Mouse (Mus musculus) heart, postnatal 25 days (tissue): ENCODE data around the gene Mrpl10. TPM values are rescaled to one million over a fixed set of nuclear protein-coding genes. Genes with fewer than 3 reads are reported as not detected.
A peak's percentile ranks its signal among the peaks of the same experiment; 100 is the strongest.

Experiments used
- DNase-seq: peaks from one replicate; pipeline ENCODE4 v3.0.0; 2022; ENCODE audit warnings: low spot score
- intact Hi-C: fragments of 180-260 bp; cut with DNase I; formaldehyde crosslinking; loops from one replicate; pipeline ENCODE4 v1.15.1; 2025
- total RNA-seq, 2 experiments: library from RNA; stranded (reverse); gene quantifications; 2 replicates each; pipeline ENCODE4 v1.2.3; 2021

Gene Mrpl10
- total RNA-seq, 2 experiments from 2014 or later: 81.0 to 85.2 TPM

- intact Hi-C loops: loop anchor here (5.0 kb wide), 1 partner anchor 158 kb away; no protein-coding TSS in a partner anchor
- no peak for DNase-seq
Measured at GRCm38 (mm10) chr11:97024977-97025376, 16.4 kb upstream of the Mrpl10 start.

GRCm38 (mm10) chr11:97025721-97026344 lies 15.5 kb upstream of the Mrpl10 start:
- intact Hi-C loops: no loop called here
- DNase-seq: peak; percentile 64

GRCm38 (mm10) chr11:97029686-97030417 lies 11.5 kb upstream of the Mrpl10 start, which contains the start of gene Scrn2:
Scrn2 (plus strand) TSS chr11:97029938.
- peak; percentile 67 for DNase-seq
- intact Hi-C loops: loop anchor here (2.0 kb wide), 1 partner anchor 111 kb away; no protein-coding TSS in a partner anchor

DNA sequence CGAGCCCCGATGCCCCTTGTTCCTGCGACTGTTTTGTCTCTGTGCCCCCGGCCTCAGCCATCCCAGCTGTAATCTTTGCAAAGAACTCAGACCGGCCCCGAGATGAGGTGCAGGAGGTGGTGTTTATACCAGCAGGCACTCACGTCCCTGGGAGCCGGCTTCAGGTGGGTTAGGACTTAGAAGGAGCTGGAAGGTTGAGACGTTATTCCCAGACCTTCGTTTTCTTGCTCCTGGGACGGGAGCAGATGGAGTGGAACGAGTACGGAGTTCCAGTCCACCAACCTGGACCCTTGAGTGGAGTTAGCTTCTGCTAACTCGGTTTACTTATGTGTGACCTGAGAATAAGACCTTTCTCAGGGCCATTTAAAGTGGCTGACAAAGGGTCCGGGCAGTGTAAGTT lies 10.9 kb upstream of the Mrpl10 start:
- DNase-seq: no peak
- intact Hi-C loops: no loop called here

DNA sequence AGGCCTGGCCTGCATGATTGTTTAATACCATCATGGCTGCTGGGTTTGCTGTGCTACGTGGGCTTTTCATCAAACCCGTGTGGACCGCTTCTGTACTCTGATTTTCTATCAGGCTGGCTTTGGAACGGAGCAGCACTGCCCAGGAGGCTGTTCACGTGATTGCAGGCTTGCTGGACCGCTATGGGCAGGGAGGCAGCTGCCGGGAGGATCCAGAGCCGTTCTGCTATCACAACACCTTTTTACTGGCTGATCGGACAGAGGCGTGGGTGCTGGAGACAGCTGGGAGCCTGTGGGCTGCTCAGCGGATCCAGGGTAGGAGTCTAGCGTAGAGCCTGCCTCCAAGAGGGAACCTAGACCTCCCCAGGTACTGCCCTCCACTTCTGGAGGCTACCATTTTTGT lies 9.4 kb upstream of the Mrpl10 start:
- intact Hi-C loops: no loop called here
- no peak for DNase-seq

DNA sequence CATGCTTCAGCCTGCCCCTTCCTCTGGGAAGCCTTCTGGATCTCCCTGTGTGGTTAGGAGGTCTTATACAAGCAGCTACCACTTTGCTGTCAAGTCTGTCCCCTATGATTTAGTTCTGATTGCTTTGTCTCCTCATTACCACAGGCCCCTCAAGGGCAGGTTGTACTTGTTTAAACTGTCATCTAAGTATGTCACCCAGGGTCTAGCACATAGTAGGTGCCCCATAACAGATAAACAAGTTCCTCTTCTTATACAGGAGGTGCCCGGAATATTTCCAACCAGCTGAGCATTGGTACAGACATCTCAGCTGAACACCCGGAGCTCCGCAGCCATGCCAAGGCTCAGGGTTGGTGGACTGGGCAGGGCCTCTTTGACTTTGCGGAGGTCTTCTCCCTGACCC lies 8.9 kb upstream of the Mrpl10 start:
- DNase-seq: no peak
- intact Hi-C loops: no loop called here

DNA sequence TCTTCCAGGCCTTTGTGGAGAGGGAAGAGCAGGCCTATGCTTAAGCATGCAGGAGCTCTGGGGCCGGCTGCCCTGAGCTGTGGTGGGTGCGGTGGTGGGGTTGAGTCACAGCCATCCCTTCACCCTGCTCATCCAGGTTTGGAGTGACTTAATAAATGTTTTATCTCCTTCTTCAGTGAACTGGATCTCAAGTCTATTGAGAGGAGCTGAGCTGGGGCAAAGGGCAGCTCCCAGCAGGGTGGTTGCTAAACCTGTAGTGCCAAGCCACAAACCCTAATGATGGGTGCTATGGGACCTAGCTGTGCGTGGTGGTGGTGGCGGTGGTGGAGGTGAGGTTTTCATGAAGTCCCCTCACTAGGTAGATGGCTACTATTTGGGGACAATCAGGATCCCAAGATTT lies 7.6 kb upstream of the Mrpl10 start:
- intact Hi-C loops: no loop called here
- no peak for DNase-seq

GRCm38 (mm10) chr11:97036141-97036540 lies 5.2 kb upstream of the Mrpl10 start:
- intact Hi-C loops: no loop called here
- DNase-seq: no peak

DNA sequence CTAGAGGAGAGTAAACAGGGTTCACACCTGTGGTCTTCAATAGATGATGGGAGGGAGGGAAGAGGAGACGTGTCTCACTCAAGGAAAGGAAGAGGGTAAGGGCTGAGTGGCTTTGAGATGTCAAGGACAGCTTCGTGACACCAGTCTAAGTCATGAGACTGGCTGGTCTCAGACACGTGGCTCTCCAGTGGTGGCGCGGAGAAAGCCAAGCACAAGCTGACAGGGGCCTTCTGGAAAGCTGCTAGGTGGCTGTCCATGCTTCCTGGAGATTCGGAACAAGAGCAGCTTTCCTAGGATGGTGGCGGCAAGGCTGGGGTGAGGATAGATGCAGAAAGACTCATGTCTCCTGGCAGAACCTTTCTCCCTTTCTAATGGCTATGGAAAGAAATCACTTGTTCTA lies 2.5 kb upstream of the Mrpl10 start:
- intact Hi-C loops: no loop called here
- DNase-seq: no peak

DNA sequence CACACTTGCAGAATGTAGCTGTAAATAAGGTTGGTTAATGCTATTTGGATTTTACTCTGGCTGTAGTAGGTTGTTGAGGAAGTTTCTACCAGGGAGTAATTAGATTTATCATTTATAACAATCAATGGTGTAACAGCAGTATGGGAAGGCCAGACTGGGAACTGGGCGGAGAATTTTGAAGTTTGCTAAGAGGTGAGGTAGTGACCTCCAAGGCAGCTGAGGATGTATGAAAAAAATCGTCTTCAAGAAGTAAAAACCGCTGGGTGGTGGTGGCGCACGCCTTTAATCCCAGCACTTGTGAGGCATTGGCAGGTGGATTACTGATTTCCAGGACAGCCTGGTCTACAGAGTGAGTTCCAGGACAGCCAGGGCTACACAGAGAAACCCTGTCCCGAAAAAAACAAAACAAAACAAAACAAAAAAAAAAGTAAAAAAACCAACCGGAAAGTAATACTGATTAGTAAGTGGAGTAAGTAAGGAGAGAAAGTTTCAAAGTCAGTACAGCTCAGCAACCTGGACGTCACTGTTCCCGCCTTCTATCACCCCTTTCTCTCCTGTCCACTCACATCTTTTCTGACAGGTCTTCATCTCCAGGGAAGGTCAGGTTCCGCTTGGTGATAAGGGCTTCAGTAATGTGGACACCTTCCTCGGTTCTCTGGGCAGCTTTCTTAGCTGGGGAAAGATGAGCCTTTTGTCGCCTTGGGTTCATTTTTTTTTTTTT lies 899 bp upstream of the Mrpl10 start:
- no peak for DNase-seq
- intact Hi-C loops: no loop called here

DNA sequence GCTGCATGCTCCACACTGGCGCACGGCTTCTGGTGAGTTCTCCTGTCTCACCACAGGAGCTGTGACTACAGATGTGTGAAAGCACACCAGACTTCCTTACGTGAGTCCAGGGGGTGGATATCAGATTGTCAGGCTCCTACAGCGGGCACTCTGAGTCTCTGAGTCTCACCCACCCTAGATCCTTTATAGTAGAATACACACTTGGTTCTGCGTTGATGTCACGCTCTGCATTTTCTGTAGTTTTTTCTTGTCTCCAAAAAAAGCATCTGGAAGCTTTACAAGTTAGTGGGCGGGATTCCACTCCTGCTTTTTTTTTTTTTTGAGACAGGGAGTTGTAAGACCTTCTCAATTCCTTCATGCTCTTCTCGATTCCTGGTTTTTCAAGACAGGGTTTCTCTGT lies 3.5 kb downstream of the Mrpl10 start:
- no peak for DNase-seq
- intact Hi-C loops: no loop called here

DNA sequence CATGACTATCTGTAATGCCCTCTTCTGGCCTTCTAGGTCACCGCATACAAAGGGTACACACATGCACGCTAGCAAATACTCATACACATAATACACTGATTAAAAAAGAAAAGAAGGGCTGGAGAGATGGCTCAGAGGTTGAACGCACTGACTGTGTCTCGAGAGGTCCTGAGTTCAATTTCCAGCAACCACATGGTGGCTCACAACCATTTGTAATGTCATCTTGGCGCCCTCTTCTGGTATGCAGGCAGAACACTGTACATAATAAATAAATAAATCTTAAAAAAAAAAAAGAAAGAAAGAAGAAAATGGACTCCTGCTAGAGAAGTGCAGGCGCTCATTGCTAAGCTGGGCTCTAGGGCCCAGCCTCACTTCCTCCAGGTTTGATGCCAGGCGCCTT lies 4.5 kb downstream of the Mrpl10 start:
- no peak for DNase-seq
- intact Hi-C loops: no loop called here

DNA sequence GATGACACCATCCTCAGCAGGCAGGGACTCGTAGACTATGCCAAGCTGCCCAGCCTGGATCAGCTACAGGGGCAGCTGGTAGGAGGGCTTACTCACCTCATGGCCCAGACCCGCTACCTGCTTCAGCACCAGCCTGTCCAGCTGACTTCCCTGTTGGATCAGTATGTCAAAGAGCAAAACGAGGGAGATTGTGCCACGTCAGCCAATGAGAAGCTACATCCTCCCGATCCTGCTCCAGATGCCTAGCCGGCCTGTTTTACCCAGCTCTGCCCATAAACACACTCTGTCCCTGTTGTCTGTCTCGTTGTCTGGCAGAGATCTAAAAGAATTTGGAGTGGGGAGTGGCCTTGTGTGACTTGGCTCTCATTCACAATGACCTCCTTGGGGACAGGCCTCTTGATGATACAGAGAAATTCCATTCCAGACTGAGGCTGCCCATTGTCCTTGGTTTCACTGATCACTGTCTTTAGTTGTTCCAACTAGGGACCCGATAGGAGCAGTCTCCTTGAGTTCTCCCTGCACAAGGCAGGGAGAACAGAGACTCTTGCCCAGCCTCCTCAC lies 6.8 kb downstream of the Mrpl10 start:
- intact Hi-C loops: no loop called here
- DNase-seq: no peak

DNA sequence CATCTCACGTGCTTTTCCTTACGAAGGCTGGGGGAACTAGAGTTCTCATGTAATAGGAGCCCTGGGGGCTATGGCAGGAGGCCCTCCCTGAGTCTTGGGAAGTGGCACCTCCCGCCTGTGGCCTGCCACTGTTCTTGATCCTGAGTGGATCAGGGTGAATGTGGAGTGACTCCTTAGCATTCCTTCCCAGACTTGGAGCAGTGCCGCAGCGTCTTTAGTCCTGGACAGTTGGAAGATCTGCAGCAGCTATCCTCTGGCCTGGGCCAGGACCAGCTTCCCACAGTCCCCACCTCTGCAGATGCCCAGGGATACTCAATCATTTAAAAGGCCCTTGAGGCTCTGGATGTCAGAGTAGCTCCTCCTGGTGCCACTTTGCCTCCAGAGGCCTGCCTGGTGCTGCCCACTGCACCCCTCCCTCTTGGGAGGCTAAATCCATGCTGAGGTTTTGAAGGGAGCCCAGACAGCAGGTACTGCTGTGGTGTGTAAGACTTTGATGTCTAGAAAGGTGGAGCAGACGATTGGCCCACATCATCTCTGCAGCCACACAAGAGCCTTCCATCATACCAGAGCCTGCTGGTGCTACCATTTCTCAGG lies 8.2 kb downstream of the Mrpl10 start:
- DNase-seq: no peak
- intact Hi-C loops: no loop called here

- intact Hi-C loops: no loop called here
- peak; percentile 48 for DNase-seq
Measured at GRCm38 (mm10) chr11:97050216-97050943, 9.0 kb downstream of the Mrpl10 start, which contains the start of gene Osbpl7. Osbpl7 (plus strand) TSS chr11:97050628.

- DNase-seq: no peak
- intact Hi-C loops: no loop called here
Measured at GRCm38 (mm10) chr11:97050944-97051586, 9.7 kb downstream of the Mrpl10 start.

DNA sequence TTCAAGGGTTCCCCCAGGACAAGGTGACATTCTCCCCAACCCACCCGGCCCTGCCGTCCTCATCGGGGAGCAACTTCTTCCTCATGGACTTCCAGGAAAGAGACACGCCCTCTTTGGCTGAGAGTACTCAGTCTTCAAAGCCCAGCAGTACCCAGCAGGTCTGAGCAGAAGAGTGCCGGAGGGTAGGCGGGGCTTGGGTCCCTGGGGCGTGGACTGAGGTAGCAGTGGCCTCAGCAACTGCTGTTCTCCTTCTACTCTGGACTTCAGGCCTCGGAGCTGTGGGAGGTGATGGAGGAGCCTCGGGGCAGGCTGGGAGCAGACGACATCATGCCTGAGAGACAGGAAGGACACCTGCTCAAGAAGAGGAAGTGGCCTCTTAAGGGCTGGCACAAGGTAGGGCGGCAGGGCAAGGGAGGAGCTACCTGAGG lies 10.9 kb downstream of the Mrpl10 start:
- intact Hi-C loops: no loop called here
- DNase-seq: no peak

DNA sequence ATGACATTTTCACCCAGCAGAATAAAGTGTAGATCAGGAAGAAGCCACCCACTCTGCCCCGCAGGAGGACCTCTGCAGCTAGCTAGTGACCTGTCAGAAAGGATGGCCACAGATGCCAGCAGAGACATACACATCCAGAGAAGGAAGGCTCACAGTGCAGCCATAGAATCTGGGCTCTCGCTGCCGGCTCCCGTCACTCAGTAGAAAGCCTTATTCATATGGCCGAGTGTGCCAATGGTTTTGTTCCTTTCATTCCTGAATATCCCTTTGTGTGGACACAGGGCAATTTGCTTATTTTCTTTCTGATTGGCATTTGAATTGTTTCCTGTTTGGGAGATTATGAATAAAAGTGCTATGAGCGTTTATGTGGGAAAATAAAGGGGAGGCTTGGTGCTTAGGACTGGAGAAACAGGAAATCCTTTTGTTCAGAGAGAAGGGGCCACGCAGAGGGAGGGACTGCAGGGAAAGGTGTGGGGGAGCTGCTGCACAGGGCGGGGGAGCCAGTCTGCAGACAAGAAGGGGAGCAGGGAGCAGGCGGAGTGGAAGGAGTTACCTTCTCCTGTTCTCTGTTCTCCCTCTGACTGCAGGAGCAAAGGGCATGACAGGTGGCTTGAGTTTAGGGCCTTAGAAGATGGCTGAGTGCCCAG lies 22.0 kb downstream of the Mrpl10 start:
- intact Hi-C loops: no loop called here
- DNase-seq: no peak

GRCm38 (mm10) chr11:97063921-97064295 lies 22.5 kb downstream of the Mrpl10 start:
- no peak for DNase-seq
- intact Hi-C loops: no loop called here
